Mouse (Mus musculus) yolk sac, embryonic 10.5 days (tissue): ENCODE results near the gene Irgc1.

Experiments used
- DNase-seq: peaks from one replicate; pipeline ENCODE4 v3.0.0-alpha.2; 2017; ENCODE audit warnings: low spot score

Gene Irgc1

DNA sequence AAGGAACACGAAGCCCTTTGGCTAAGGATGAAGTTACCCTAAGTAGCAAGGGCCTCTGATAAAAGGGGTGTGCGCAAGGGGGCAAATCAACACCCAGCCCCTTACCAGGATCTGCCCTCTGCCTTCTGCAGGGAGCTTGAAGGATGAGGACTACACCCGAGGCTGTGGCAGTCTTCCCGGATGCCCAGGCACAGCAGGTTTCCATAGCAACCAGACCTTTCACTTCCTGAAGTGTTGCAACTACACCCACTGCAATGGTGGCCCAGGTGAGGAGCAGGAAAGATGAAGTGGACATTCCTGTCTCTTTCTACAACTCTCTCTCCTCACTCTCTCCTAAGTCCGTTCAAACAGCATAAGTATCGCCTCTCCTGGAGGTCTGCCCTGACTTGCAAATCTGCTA is 20.3 kb upstream of the Irgc1 start:
- DNase-seq, result no peak

DNA sequence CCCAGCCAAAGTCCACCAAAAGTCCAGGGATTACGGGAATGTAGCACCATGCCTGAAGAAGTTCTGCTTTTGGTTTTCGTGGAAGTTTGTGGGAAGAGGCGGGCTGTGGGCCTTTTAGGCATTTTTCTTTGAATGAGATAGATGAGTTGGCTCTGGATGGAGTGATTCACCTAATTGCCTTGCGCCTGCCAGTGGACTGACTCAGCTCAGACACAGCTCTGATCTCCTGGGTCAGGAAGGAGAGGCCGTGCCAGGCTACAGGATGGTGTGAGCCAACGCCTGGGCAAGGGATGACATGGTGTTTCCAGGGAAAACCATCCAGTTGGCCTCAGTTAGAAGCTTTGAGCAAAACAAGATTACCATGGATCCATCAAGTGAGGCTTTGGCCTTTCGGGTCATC is 18.3 kb upstream of the Irgc1 start:
- DNase-seq, result no peak

DNA sequence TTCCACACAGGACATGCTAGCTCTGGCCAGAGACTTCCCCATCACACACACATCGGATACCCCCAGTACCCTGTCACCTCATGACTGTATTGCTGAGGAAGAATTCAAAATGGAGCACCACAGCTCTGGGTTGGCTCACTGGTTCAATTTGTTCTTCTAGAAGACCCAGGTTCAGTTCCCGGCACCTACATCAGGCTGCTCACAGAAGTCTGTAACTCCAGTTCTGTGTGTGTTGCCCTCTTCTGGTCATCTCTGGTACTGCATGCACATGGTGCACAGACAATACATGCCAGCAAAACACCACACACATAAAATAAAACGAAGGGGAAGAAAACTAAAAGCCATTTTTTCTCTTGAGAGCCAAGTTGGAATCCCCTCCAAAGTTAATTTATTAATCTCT is 17.0 kb upstream of the Irgc1 start:
- no peak for DNase-seq

DNA sequence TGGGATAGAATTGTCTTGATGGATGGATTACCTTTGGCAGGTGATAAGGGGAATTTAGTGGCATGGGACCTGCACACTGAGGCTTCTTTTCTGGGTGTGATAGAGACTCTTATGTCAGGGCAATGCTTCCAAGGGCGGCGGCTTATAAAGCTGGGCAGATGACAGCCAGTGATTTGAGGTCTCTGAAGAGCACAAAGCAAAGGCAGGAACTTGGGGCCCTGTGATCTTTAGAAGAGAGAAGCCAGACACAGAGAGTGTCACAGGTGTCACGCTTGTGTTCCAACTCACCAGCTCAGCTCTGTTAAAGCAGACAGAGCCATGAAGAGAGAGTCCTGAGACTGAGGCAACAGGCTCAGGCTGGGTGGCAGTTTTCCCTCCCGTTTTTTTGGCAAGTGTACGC is 15.8 kb upstream of the Irgc1 start:
- no peak for DNase-seq

DNA sequence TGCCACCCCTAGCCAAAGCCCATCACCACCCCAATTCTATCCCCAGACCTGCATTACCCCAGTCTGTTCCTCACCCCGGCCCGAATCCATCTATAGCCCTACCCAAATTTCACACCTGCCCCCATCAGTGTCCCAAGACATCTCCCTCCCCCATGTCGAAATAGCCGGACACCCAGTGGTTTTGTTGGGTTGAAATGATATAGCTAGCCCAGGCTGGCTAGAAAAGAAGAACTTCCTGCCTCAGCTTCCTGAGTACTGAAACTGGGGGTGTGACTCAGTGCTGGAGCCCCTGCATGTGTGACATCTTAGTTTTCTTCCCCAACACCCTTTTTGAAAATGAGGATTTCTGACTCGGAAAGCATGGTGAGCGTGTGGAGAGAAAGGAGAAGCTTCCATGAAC is 14.7 kb upstream of the Irgc1 start:
- no peak for DNase-seq

DNA sequence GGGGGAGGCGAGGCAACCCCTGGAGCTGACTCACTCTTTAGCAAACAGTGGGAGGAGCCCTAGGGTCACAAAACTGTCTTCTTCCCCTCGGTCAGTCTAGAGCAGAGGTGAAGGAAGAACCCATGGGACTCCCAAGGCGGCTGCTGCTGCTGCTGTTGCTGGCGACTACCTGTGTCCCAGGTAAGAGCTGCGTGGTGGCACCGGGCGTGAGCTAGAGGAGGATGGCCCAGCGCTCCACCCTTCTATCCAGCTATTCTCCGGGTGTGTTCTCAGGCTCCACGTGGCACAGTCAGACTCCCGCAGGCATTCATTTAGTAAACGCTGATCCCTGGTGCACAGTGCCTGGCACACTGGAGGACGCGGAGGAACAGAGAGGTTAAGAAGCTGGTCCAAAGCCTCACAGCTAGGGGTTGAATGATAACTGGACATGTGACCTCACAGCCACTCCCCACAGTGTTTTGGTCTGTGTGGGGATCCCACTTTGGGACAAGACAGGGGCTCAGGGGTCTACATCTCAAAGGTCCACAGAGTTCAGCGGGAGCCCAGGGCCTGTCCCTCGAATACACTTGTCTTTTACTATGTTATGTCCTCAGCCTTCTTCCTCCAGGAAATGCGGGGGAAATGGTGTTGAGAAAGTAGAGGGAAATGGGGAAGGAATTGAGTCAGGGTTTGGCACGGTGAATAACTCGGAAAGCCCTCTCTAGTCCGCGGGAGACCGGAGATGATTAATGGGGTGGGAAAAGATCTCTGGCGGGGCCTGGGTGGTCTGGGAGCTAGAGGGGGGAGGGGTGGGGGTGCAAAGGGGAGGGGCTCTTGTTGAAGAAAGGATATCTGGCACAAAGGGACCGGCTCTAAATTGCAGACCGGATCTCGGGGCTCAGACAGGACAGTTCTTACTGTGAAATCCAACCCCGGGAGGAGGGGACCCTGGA is 10.6 kb upstream of the Irgc1 start, which contains the start of gene Plaur:
TSS of gene Plaur (plus strand) at position 97 of the 932 bp plus-strand sequence.
- peak; percentile 77 for DNase-seq

DNA sequence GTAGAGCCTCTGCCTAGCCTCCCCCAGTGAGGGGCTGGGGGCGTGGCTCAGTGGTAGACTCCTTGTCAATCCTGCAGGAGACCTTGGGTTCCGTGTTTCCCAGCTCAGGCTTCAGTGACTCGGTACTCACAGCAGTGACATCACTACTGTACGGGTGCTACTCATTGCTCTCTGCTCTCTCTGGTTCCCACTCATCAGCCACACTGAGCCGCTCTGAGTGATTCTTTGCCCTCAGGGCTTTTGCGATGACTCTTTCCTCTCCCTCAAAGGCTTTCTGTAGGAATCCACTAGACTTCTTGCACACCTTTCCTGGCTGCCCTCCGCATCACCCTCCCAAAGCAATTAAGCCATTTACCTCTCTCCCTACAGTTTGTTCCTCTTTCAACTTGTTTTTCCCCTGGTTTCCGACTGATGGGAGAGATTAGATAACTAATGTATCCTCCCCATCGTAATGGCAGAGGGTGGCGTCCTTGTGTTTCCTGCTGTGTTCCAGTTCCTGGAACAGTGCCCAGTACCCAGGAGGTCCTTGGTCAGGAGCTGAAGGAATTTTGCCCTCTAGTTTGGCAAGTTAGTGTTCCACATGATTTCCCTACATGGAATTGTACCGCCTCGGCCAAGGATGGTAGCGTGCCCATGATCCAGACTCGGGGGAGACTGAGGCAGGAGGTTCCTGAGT is 9.4 kb upstream of the Irgc1 start:
- no peak for DNase-seq

DNA sequence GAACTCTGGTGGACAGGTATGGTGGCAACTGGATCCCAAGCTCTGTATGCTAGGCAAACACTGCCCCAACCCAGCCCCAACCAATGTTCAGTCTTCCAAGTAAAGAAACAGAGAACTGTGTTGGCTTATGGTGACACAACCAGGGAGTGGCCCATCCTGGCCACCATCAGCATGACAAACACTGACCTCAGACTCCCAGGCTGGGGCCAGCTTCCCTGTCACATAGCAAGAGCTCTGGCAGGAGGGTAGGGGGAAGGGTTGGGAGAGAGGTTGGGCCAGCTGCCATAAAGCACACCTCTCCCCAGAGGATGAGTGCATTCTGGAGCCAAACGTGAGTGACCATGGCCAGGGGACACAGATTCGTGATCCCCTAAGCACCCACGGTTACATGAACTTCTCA is 7.7 kb upstream of the Irgc1 start:
- DNase-seq, result no peak

DNA sequence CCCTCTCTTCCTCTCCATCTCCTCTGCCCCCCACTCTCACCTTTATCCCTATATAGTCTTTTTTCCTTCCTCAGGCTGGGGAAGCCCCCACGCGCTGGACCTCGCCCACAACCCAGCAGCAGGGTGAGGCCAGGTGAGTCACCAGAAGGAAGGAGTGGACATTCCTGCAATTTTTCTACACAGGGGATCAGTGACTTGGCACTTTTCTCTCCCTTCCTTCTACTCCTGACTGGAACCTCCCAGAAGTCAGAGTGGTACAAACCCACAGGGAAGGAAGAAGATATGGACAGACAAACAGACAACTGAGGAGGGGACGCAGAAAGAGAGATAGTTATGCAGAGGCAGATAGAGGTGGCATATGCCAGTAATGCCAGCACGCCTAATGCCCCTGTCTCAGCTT is 7.3 kb upstream of the Irgc1 start:
- peak; percentile 36 for DNase-seq

DNA sequence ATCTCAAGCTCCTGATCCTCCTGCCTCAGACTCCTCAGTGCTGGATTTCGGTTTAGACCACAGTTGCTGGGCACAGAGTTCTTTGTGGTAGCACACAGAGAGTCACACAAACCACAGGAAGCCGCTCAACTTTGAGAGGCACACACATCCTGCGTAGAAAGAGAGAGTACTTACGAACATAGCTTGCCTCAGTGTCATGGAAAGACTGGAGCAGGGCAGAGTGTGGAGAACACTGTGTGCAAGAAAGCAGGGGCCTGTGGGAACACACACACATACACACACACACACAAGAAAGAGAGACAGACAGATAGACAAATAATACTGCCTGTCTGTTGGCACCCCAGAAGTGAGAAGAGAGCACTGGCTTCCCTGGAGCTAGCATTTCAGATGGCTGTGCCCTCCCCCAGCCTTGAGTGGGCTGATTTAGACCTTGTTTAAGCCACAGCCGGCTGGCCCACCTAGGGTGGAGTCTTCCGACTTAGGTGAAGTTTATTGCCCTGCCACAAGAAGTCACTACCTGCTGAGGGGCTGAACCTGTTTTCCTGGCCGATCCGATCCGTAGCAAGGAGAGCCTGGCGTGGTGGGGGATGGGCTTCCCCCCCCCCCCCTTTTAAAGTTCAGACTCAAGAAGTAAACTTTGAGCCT is 5.8 kb upstream of the Irgc1 start:
- no peak for DNase-seq

DNA sequence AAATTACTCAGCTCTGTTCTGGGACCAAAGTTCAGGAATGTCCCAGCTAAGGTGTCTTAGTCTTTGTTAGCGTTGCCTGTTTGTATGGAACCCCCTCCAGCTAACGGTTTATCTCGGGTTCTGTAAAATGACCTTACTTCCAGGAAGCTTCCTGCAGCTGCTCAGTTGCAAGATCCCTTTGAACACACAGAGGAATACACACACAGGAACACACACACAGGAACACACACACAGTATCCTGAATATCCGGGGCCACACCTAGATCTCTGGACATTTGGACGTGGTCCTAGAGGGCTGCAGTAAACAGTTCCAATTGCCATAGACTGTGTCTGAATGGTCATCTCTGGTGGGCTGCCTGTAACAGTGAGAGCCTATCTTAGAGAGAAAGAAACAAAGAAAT is 3.6 kb upstream of the Irgc1 start:
- DNase-seq, result no peak

DNA sequence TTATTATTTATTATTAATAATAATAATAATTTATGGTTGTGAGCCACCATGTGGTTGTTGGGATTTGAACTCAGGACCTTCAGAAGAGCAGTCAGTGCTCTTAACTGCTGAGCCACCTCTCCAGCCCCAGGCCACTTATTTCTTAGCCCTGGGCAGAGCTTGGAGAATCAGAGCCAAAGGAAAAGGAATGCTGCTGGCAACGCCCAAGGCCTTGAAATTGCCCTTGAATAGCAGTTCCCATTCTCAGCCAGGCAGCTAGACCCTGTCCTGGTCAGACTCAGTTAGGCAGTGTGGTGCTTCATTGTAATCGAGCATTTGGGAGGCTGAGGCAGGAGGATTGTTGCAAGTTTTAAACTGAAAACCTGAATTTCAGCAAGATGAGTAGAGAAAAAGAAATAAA is 2.1 kb upstream of the Irgc1 start:
- no peak for DNase-seq

DNA sequence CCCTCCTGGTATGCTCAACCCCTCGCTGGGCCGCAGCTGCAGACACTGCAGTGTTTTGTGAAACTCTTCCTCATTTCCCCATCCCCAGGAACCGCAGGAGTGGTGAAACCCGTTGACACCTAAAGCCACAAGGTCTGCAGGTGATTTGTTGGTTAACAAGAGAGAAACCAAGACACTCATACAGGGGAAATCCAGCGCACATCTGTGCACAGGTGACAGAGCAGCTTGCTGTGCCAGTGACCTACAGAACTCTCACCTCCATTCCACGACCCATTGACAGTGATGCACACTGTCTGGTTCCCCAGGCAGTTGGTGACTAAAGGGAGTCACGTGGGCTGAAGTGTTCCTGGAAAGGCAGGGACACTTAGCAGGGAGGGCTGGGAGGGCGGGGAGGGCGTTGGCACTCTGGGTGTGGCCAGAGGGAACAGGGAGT is 1.5 kb downstream of the Irgc1 start:
- DNase-seq, result no peak

DNA sequence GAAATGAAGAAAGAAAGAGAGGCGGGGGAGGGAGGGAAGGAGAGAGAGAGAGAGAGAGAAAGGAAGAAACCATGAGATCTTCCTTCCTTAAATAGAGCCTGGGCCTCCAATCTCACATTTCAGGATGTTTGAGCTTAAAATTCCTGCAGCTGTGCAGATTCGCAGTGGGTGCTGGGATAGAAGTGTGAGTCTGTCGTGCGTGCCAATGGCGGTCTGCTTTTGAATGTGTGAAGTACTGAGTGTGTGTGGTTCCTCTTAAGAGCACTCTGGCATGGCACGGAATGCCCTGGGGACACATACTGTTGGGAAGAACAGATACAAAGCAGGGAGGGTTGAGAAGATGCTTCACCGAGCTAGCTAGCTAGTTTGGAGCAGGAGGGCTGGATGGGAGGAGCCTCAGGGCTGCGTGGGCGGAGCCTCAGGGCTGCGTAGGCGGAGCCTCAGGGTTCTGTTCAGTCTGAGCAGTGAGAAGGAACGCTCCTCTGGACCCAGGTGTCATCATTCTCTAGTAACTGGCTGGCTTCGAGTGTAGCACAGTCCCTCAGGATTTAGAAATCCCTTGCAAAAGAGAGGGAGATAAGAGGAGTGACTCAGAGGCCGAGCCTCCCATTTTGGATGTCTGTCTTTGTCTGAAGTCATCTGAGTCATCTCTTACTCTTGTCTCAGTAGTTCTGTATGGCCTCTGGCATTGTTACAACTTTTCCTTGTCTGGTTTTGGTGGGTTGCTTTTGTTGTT is 3.1 kb downstream of the Irgc1 start:
- no peak for DNase-seq

DNA sequence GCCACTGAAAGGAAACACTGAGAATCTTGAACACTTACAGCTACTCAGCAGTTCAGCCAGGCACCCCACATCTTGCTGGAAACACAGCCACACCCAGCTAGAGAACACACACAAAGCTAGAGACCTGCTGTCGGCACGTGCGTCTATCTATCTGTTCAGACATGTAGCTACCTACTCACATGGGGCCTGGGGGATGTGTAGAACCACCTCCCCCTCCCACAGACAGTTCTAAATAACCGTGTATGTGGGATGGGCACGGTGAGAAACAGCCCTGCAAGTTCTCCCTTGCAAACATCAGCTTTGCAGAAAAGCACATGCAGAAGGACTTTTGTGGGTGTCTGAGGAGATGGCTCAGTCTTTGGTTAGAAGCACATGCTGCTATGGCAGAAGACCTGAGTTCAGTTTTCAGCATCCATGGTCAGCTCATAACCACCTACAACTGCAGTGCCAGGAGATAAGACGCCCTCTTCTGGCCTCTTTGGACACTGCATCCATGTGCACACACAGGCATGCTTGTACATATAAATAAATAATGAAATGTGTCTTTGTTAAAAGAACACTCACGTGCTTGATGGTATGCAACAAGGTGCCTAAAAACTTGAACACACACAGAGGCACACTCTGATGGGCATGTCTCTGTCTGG is 5.3 kb downstream of the Irgc1 start:
- DNase-seq, result no peak

DNA sequence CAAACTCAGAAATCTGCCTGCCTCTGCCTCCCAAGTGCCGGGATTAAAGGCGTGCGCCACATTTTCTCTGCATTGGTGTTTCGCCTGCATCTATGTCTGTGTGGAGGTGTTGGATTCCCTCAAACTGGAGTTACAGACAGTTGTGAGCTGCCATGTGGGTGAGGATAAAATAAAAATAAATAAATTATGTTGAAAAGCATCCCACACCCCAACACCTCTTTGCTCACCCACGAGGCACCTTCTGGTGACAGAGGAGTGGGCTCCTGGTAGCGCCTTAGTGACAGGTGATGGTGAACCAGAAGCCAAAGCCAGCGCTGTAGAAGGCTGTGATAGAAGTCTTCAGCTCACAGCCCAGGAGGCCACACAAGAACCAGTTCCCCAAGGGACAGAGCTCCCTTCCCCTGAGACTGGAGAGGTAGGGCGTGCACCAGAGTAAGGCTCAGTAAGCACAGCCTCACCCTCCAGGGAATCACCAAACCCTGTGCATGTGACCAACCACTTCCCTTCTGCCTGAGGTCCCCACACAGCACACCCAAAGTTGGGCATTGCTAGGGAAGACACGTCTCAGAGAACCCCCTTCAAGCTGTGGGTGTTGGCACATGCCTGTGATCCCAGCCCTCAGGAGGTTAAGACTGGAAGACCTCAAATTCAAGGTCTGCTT is 6.7 kb downstream of the Irgc1 start:
- no peak for DNase-seq

DNA sequence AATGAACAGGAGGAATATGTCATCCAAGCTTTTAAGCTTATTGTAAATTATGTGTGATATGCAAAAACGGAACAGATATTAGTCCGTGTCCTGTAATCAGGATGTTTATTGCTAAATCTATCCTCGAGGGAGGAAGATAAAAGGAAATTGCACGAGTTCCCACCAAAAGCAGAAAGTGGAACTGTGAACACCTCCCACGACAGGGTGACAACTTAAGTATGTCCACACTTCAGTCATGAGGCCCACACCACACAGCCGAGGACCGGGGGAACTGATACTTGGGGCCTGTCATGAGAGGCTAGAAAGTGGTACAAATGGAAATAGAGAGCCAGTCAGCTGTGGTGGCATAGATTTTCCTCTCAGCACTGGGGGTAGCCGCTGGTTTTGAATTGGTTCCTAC is 9.8 kb downstream of the Irgc1 start:
- DNase-seq, result no peak

DNA sequence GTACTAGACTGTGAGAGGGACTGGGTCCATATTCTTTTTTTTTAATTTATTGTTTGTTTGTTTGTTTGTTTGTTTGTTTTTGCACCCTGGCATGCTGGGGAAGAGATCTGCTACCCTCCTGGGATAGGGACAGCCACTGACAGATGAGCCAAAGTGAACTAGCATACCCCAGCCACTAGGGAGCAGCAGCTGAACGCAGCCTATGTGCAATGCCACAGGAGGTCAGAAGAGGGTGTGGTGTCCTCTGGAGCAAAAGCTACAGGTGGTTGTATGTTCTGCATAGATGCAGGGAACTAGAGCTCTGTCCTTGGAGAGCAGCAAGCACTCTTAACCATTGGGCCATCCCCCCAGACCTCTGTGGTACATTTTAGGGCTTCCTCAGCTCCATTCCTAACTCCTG is 10.3 kb downstream of the Irgc1 start:
- DNase-seq, result no peak

DNA sequence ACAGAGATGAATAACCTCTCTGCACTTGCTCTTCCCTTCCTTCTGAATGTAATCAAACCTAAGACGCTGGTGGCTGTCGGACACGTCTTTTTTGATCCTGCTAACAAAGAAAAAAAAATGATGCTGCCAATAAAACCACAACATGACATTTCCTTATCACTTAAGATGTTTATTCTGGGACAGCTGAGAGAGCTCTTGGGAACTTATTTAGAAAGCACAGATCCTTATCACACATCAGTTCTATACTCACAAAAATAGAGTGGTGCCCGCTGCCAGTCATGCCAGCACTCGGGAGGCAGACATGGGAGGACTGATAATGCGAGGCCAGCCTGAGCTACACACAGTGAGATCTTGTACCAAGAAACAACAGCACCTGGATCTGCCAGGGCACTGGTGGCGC is 12.2 kb downstream of the Irgc1 start:
- DNase-seq, result no peak

DNA sequence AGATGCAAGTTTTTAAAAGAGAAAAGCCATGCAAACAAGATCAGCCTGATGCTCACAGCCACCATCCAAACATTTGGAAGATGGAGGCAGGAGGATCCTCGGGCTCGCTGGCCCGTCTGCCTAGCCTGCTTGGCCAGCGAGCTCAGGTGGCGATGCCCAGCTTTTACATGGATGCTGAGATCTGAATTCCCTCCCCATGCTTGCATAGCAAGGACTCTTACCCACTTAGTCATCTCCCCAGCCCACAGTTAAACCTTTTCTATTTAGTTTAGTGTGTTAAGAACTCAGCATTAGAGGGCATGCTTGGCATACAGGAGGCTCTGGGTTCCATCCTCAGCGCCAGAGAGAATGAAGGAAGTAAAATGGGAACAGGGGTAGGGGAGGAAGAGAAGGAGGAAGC is 12.9 kb downstream of the Irgc1 start:
- DNase-seq, result no peak

DNA sequence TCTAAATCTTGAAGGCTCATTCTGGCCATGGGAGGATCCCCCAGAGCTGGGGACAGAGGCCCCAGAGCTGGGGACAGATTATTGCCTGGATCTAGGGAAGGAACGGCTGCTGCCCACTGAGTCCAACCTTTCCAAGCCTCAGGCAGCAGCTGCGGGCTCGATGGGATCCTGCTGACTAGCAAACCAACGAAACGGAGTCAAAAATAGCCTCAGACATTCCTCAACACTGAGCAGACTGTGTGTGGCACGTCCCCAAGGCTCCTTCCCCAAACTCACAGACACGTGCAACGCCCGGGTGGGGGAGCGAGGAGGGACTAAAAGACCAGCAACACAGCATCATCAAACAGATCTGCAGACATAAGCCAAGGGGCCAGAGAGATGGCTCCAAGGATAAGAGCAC is 14.1 kb downstream of the Irgc1 start:
- no peak for DNase-seq
